Comparison of ENCODE assay signal across 26 mouse cellular contexts in genomic region chr14:79753733-79754132, GRCm38 (mm10). TPM values are rescaled to one million over a fixed set of nuclear protein-coding genes. Genes with fewer than 3 reads are reported as not detected.
DNase-seq lines count a peak whose midpoint lies in the region; ATAC-seq lines count a peak whose summit lies in the region.
"Had no signal": no experiment of that assay in that cellular context is flagged by ENCODE, and none has a peak within 500 bp of the region (broad histone marks: within the 10 kb centered on the region; RNA-seq: fewer than 3 reads in every experiment).

No protein-coding gene starts in this region.

- H3K4me2 ChIP-seq in hindbrain, embryonic 14.5 days (replicated peaks): no peak overlapping the region
- H3K4me2 ChIP-seq in hindbrain, embryonic 16.5 days (ENCODE audit: low read length): no peak overlapping the region
- H3K4me2 ChIP-seq in midbrain, embryonic 11.5 days: no peak overlapping the region
- H3K4me2 ChIP-seq in midbrain, embryonic 14.5 days (ENCODE audit: low read length): no peak overlapping the region
- H3K4me2 ChIP-seq: forebrain, embryonic 13.5 days; heart, embryonic 13.5 days; hindbrain, embryonic 13.5 days had no signal

- DNase-seq in hindbrain, embryonic 14.5 days (ENCODE audit: low spot score): no peak
- no peak for DNase-seq in midbrain, embryonic 11.5 days (ENCODE audit: low spot score, missing footprints)
- no peak for DNase-seq in midbrain, embryonic 14.5 days
- DNase-seq in embryo, embryonic 9.5 days (ENCODE audit: extremely low spot score): no peak
- DNase-seq in layer of hippocampus, adult 8-10 months (ENCODE audit: low spot score in 2 of 2): no peak
- DNase-seq: adrenal gland, adult 8-10 months; adrenal gland, postnatal 25 days; cerebellum, adult 11-12 months; cerebellum, adult 8-10 months; cerebellum, postnatal 10 days; cerebellum, postnatal 36 days; embryo, embryonic 11 days; gastrocnemius, postnatal 10 days; gastrocnemius, postnatal 36 days; heart, adult 2 months; heart, postnatal 14 days had no signal

- no peak overlapping the region for H3K4me3 ChIP-seq in hindbrain, embryonic 14.5 days (replicated peaks; ENCODE audit: low read length)
- no peak overlapping the region for H3K4me3 ChIP-seq in hindbrain, embryonic 16.5 days (ENCODE audit: low read length)
- H3K4me3 ChIP-seq in midbrain, embryonic 11.5 days (ENCODE audit: low read depth, low read length): no peak overlapping the region
- H3K4me3 ChIP-seq in midbrain, embryonic 14.5 days (replicated peaks; ENCODE audit: low read depth, low read length): no peak overlapping the region
- H3K4me3 ChIP-seq: forebrain, embryonic 10.5 days; forebrain, embryonic 13.5 days; heart, adult 2 months; heart, embryonic 10.5 days; heart, embryonic 13.5 days; hindbrain, embryonic 13.5 days had no signal

- no peaks in the 10 kb centered on the region for H3K27me3 ChIP-seq in hindbrain, embryonic 14.5 days (ENCODE audit: control insufficient read depth, insufficient read depth, low read length)
- no peaks in the 10 kb centered on the region for H3K27me3 ChIP-seq in hindbrain, embryonic 16.5 days (replicated peaks; ENCODE audit: control insufficient read depth, insufficient read depth, low read length)
- no peaks in the 10 kb centered on the region for H3K27me3 ChIP-seq in midbrain, embryonic 11.5 days (ENCODE audit: control insufficient read depth, insufficient read depth, low read length)
- H3K27me3 ChIP-seq in midbrain, embryonic 14.5 days (ENCODE audit: control insufficient read depth, insufficient read depth, low read length): no peaks in the 10 kb centered on the region; the same call in 1 of the 2 replicates
- H3K27me3 ChIP-seq: forebrain, embryonic 13.5 days; hindbrain, embryonic 13.5 days had no signal

- no peaks in the 10 kb centered on the region for H3K9me3 ChIP-seq in hindbrain, embryonic 14.5 days (ENCODE audit: control insufficient read depth, low read length)
- no peaks in the 10 kb centered on the region for H3K9me3 ChIP-seq in hindbrain, embryonic 16.5 days (ENCODE audit: control insufficient read depth, low read length)
- no peaks in the 10 kb centered on the region for H3K9me3 ChIP-seq in midbrain, embryonic 11.5 days (ENCODE audit: control insufficient read depth, low read length)
- H3K9me3 ChIP-seq in midbrain, embryonic 14.5 days (ENCODE audit: control insufficient read depth, low read length): no peaks in the 10 kb centered on the region
- H3K9me3 ChIP-seq: forebrain, embryonic 10.5 days; forebrain, embryonic 13.5 days; heart, embryonic 10.5 days; heart, embryonic 13.5 days; hindbrain, embryonic 13.5 days had no signal

- ATAC-seq in hindbrain, embryonic 14.5 days (ENCODE audit: low FRiP score): peak; percentile 34; the same call in 1 of the 2 replicates
- no peak for ATAC-seq in hindbrain, embryonic 16.5 days
- ATAC-seq in midbrain, embryonic 11.5 days (ENCODE audit: low FRiP score): peak; percentile 34; the same call in 1 of the 2 replicates
- ATAC-seq in midbrain, embryonic 14.5 days (ENCODE audit: low FRiP score, low TSS enrichment): peak; percentile 46; the same call in 1 of the 2 replicates
- ATAC-seq: activated CD4-positive, CD25-positive, alpha-beta regulatory T cell, adult 4 months had no signal

- H3K9ac ChIP-seq in hindbrain, embryonic 14.5 days: no peak overlapping the region
- no peak overlapping the region for H3K9ac ChIP-seq in hindbrain, embryonic 16.5 days (ENCODE audit: low read depth, low read length)
- no peak overlapping the region for H3K9ac ChIP-seq in midbrain, embryonic 11.5 days (ENCODE audit: low read length)
- no peak overlapping the region for H3K9ac ChIP-seq in midbrain, embryonic 14.5 days (replicated peaks; ENCODE audit: low read length)
- H3K9ac ChIP-seq: forebrain, embryonic 13.5 days; heart, embryonic 13.5 days; hindbrain, embryonic 13.5 days had no signal

- WGBS in hindbrain, embryonic 14.5 days: 76% methylated on average over 7 of the region's 7 CpGs
- 72% methylated on average over 7 of the region's 7 CpGs for WGBS in hindbrain, embryonic 16.5 days
- 76% methylated on average over 7 of the region's 7 CpGs for WGBS in midbrain, embryonic 11.5 days
- 53% methylated on average over 7 of the region's 7 CpGs for WGBS in midbrain, embryonic 14.5 days

- no peak overlapping the region for H3K27ac ChIP-seq in hindbrain, embryonic 14.5 days
- H3K27ac ChIP-seq in hindbrain, embryonic 16.5 days (ENCODE audit: low read depth, low read length): no peak overlapping the region
- H3K27ac ChIP-seq in midbrain, embryonic 11.5 days (ENCODE audit: low read depth, low read length): no peak overlapping the region
- H3K27ac ChIP-seq in midbrain, embryonic 14.5 days (replicated peaks; ENCODE audit: low read depth, low read length): no peak overlapping the region
- H3K27ac ChIP-seq: forebrain, embryonic 13.5 days; heart, adult 2 months; heart, embryonic 10.5 days; heart, embryonic 13.5 days had no signal

- peaks cover 13% of the 10 kb centered on the region for H3K4me1 ChIP-seq in hindbrain, embryonic 14.5 days (replicated peaks; ENCODE audit: control insufficient read depth, insufficient read depth, low read length)
- peaks cover 5% of the 10 kb centered on the region for H3K4me1 ChIP-seq in hindbrain, embryonic 16.5 days (ENCODE audit: control insufficient read depth, insufficient read depth, low read depth, low read length)
- peaks cover 11% of the 10 kb centered on the region for H3K4me1 ChIP-seq in midbrain, embryonic 11.5 days (ENCODE audit: control insufficient read depth, insufficient read depth, low read length)
- peaks cover 6% of the 10 kb centered on the region; the same call in 1 of the 2 replicates for H3K4me1 ChIP-seq in midbrain, embryonic 14.5 days (ENCODE audit: control insufficient read depth, insufficient read depth, low read length)
- H3K4me1 ChIP-seq: heart, embryonic 10.5 days; heart, embryonic 13.5 days had no signal

- H3K36me3 ChIP-seq in hindbrain, embryonic 14.5 days (replicated peaks; ENCODE audit: control insufficient read depth, insufficient read depth): no peaks in the 10 kb centered on the region
- no peaks in the 10 kb centered on the region for H3K36me3 ChIP-seq in hindbrain, embryonic 16.5 days (ENCODE audit: control insufficient read depth, insufficient read depth, low read length)
- no peaks in the 10 kb centered on the region for H3K36me3 ChIP-seq in midbrain, embryonic 11.5 days (ENCODE audit: control insufficient read depth, insufficient read depth, low read length)
- no peaks in the 10 kb centered on the region for H3K36me3 ChIP-seq in midbrain, embryonic 14.5 days (ENCODE audit: control insufficient read depth, insufficient read depth, low read length)
- H3K36me3 ChIP-seq: forebrain, embryonic 10.5 days; heart, embryonic 10.5 days; heart, embryonic 13.5 days; hindbrain, embryonic 13.5 days had no signal

RNA-seq across cellular contexts. Expression of gene Pcdh8, which starts 17.4 kb away (rescaled TPM):
- polyA plus RNA-seq in hindbrain, embryonic 14.5 days (2014; fragmentation: Nextera tagmentation; extraction: Ambion mirVana): 40.5 and 52.0 TPM in 2 replicates
- polyA plus RNA-seq in hindbrain, embryonic 16.5 days (2015; fragmentation: Nextera tagmentation; extraction: Ambion mirVana): 35.7 and 42.8 TPM in 2 replicates
- 32.8 and 37.5 TPM in 2 replicates for polyA plus RNA-seq in midbrain, embryonic 11.5 days (2014; fragmentation: Nextera tagmentation; extraction: Ambion mirVana)
- polyA plus RNA-seq in midbrain, embryonic 14.5 days (2014; fragmentation: Nextera tagmentation; extraction: Ambion mirVana): 58.7 and 61.2 TPM in 2 replicates
- total RNA-seq in layer of hippocampus, adult 8-10 months (2022): 10 to 100 TPM; 62.3 to 64.6 (median 63.1) TPM
- total RNA-seq: gastrocnemius, adult 18-20 months; gastrocnemius, postnatal 36 days; granulocyte monocyte progenitor cell, adult 5-6 weeks; heart, adult 2 months; hematopoietic stem cell, adult 5-6 weeks had no signal
- polyA plus RNA-seq: activated CD4-positive, CD25-positive, alpha-beta regulatory T cell, adult 4 months; heart, adult 2 months had no signal
